Mouse (Mus musculus) heart, embryonic 10.5 days (tissue): ENCODE data around the gene Poldip3. TPM values are rescaled to one million over a fixed set of nuclear protein-coding genes. Genes with fewer than 3 reads are reported as not detected.

Experiments used
- DNase-seq: peaks from one replicate; pipeline ENCODE4 v3.0.0-alpha.2; 2017; ENCODE audit warnings: low spot score
- H3K27ac ChIP-seq: fragments of 300-500 bp; sonication (generic); 2 replicates; pipeline ENCODE4 v1.5.1; 2016; ENCODE audit warnings: mild to moderate bottlenecking
- H3K27me3 ChIP-seq: fragments of 300-500 bp; sonication (generic); 2 replicates; pipeline ENCODE4 v1.6.1; 2016; ENCODE audit warnings: mild to moderate bottlenecking; ENCODE audit not compliant: poor library complexity, insufficient read depth, severe bottlenecking
- H3K36me3 ChIP-seq: fragments of 300-500 bp; sonication (generic); 2 replicates; pipeline ENCODE4 v1.6.1; 2016; ENCODE audit warnings: mild to moderate bottlenecking, moderate library complexity
- H3K4me1 ChIP-seq: fragments of 300-500 bp; sonication (generic); 2 replicates; pipeline ENCODE4 v1.6.1; 2016; ENCODE audit warnings: mild to moderate bottlenecking
- H3K4me3 ChIP-seq: fragments of 300-500 bp; sonication (generic); 2 replicates; pipeline ENCODE4 v1.5.1; 2016; ENCODE audit warnings: mild to moderate bottlenecking, moderate library complexity
- H3K9me3 ChIP-seq: fragments of 300-500 bp; sonication (generic); 2 replicates; pipeline ENCODE4 v1.6.1; 2016; ENCODE audit warnings: mild to moderate bottlenecking, moderate library complexity
- WGBS: fragments of 180-500 bp; shearing (Covaris S2); methylation state at CpG from one replicate; pipeline ENCODE4 v1.1.7; 2016; 5-methylcytosine and 5-hydroxymethylcytosine counted together
- polyA plus RNA-seq: library from polyadenylated mRNA; unstranded; fragments of >200 nt; fragmentation: Nextera tagmentation; extraction: Ambion mirVana; gene quantifications from 2 replicates; pipeline ENCODE4 v1.2.1, GENCODE M21; 2016

Gene Poldip3
- polyA plus RNA-seq, 1 experiment from 2014 or later = 119 TPM

GRCm38 (mm10) chr15:83111290-83111689 lies 37.9 kb downstream of the Poldip3 start:
- H3K36me3 ChIP-seq = peaks cover 38% of the 10 kb centered on the region
- no peak overlapping the region for H3K4me3 ChIP-seq
- H3K27me3 ChIP-seq = no peaks in the 10 kb centered on the region
- H3K27ac ChIP-seq = no peak overlapping the region
- WGBS = 47% methylated on average over 6 of the region's 6 CpGs
- no peaks in the 10 kb centered on the region for H3K9me3 ChIP-seq
- DNase-seq = no peak
- peaks cover 18% of the 10 kb centered on the region; the same call in 1 of the 2 replicates for H3K4me1 ChIP-seq

GRCm38 (mm10) chr15:83107814-83108213 lies 41.4 kb downstream of the Poldip3 start:
- Histone ChIP-seq H3K9me3 (no peaks in the 10 kb centered on the region), H3K27me3 (no peaks in the 10 kb centered on the region), H3K36me3 (peaks cover 25% of the 10 kb centered on the region), H3K27ac (no peak overlapping the region), H3K4me1 (peaks cover 14% of the 10 kb centered on the region; the same call in 1 of the 2 replicates), H3K4me3 (no peak overlapping the region)
- DNase-seq = no peak
- 63% methylated on average over 6 of the region's 6 CpGs for WGBS

DNA sequence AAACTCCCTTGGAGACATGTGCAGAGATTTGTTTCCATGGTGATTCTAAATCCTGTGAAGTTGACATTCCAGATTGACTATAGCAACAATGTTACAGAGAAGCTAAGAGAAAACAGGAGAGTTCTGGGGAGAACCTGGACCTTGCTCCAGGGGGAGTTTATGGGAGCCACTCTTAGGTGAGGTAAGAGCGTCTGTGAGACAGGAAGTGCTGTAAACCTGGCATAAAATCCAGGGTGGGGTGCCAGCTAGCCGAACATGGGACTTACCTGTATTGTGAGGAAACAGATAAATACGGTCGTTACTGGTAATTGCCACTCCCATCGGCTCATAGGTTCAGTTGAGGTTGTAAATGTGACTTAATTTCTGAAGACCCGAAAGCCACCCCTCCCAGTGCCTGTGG lies 42.8 kb downstream of the Poldip3 start:
- Histone ChIP-seq H3K4me1 (peaks cover 18% of the 10 kb centered on the region), H3K9me3 (no peaks in the 10 kb centered on the region), H3K4me3 (no peak overlapping the region), H3K36me3 (peaks cover 25% of the 10 kb centered on the region), H3K27me3 (no peaks in the 10 kb centered on the region; the same call in 1 of the 2 replicates), H3K27ac (no peak overlapping the region)
- DNase-seq = no peak
- WGBS = 76% methylated on average over 6 of the region's 6 CpGs

- Histone ChIP-seq H3K27me3 (peaks cover 8% of the 10 kb centered on the region), H3K27ac (no peak overlapping the region), H3K36me3 (peaks cover 12% of the 10 kb centered on the region; the same call in 1 of the 2 replicates), H3K4me3 (no peak overlapping the region), H3K9me3 (no peaks in the 10 kb centered on the region), H3K4me1 (peaks cover 43% of the 10 kb centered on the region)
- DNase-seq = no peak
- 82% methylated on average over 1 of the region's 1 CpGs for WGBS
These were observed 46.1 kb downstream of the Poldip3 start for GRCm38 (mm10) chr15:83103111-83103510.

DNA sequence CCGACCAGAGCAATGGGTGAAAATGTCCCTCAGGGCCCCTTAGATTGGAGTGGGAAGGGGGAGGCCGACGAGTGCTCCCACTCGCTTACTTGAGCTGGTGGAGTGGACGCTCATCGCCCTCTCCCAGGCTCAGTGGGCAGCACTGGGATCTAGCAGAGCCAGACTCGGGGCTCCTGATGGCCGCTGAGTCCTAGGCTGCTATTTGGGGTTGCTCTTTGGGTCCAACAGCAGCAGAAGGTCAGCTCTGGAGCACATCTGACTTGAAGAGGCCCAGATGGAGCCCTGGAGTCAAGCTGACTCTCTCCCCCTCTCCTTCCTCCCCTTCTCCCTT lies 48.9 kb downstream of the Poldip3 start:
- Histone ChIP-seq H3K4me1 (peaks cover 48% of the 10 kb centered on the region), H3K27ac (peak overlapping the region; percentile 91), H3K9me3 (no peaks in the 10 kb centered on the region), H3K36me3 (peaks cover 2% of the 10 kb centered on the region; the same call in 1 of the 2 replicates), H3K27me3 (peaks cover 13% of the 10 kb centered on the region), H3K4me3 (peak overlapping the region; percentile 74)
- under 1% methylated on average over 8 of the region's 8 CpGs for WGBS
- DNase-seq = no peak

- Histone ChIP-seq H3K9me3 (no peaks in the 10 kb centered on the region), H3K36me3 (no peaks in the 10 kb centered on the region; the same call in 1 of the 2 replicates), H3K4me3 (peak overlapping the region; percentile 74), H3K27me3 (peaks cover 13% of the 10 kb centered on the region), H3K4me1 (peaks cover 48% of the 10 kb centered on the region), H3K27ac (peak overlapping the region; percentile 91)
- WGBS = 4% methylated on average over 31 of the region's 31 CpGs
- peak; percentile 98 for DNase-seq
These were observed 49.5 kb downstream of the Poldip3 start for GRCm38 (mm10) chr15:83099533-83100331.

DNA sequence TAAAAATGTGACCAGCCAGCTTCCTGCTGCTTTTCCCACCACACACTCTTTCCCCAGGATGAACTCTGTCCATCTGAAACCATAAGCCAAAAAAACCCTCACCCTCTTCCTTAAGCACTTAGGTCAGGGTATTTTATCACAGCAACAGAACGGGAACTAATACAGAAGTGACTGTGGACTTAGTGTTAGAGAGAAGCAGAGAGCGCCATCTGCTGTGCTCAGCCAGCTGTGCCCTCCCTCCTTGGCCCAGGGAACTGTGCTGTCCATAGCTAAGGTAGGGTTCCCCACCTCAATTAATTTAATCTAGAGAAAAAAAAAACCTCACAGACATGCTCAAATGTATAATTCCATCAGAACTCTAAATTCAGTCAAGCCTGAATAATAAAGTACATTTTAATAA lies 53.2 kb downstream of the Poldip3 start:
- peaks cover 33% of the 10 kb centered on the region for H3K4me1 ChIP-seq
- DNase-seq = no peak
- H3K9me3 ChIP-seq = no peaks in the 10 kb centered on the region
- no peak overlapping the region for H3K4me3 ChIP-seq
- H3K36me3 ChIP-seq = no peaks in the 10 kb centered on the region
- peaks cover 16% of the 10 kb centered on the region for H3K27me3 ChIP-seq
- WGBS = 50% methylated on average over 2 of the region's 2 CpGs
- no peak overlapping the region for H3K27ac ChIP-seq

DNA sequence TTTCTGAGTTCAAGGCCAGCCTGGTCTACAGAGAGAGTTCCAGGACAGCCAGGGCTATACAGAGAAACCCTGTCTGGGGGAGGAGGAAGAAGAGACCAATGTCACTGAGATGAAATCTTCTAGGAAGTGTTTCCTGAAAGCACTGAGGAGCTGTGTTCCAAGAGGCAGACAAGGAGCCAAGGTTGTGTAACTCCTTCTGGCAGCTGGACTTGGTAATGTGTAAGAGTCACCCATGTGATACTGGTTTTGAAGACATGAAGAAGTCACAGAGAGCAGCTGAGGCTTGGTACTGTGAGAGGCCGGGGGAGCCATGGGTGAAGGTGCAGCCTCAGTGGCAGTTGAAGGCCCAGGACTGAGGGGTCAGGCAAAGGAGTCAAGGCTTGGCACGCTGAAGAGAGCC lies 55.5 kb downstream of the Poldip3 start:
- no peaks in the 10 kb centered on the region for H3K9me3 ChIP-seq
- H3K4me3 ChIP-seq = no peak overlapping the region
- no peaks in the 10 kb centered on the region for H3K36me3 ChIP-seq
- 65% methylated on average over 2 of the region's 2 CpGs for WGBS
- H3K27ac ChIP-seq = no peak overlapping the region
- DNase-seq = no peak
- H3K27me3 ChIP-seq = peaks cover 31% of the 10 kb centered on the region
- H3K4me1 ChIP-seq = peaks cover 26% of the 10 kb centered on the region

- no peak for DNase-seq
- WGBS = 33% methylated on average over 3 of the region's 3 CpGs
- peaks cover 33% of the 10 kb centered on the region for H3K27me3 ChIP-seq
These were observed 58.3 kb downstream of the Poldip3 start for GRCm38 (mm10) chr15:83090874-83091273.

GRCm38 (mm10) chr15:83089429-83089605 lies 59.9 kb downstream of the Poldip3 start, which contains the start of gene Serhl:
Gene Serhl (plus strand): TSS chr15:83089506.
- H3K4me1 ChIP-seq = peaks cover 29% of the 10 kb centered on the region
- no peaks in the 10 kb centered on the region for H3K9me3 ChIP-seq
- no peak for DNase-seq
- peak within 1 kb of the TSS; percentile 44 for H3K4me3 ChIP-seq
- H3K27me3 ChIP-seq = peaks cover 33% of the 10 kb centered on the region
- no peaks in the 10 kb centered on the region for H3K36me3 ChIP-seq
- 14% methylated on average over 7 of the region's 7 CpGs for WGBS
- H3K27ac ChIP-seq = no peak within 1 kb of the TSS

More at GRCm38 (mm10) chr15:83090874-83091273, 58.3 kb downstream of the Poldip3 start:
- peaks cover 23% of the 10 kb centered on the region for H3K4me1 ChIP-seq
- H3K36me3 ChIP-seq = no peaks in the 10 kb centered on the region
- no peak overlapping the region for H3K27ac ChIP-seq
- H3K9me3 ChIP-seq = no peaks in the 10 kb centered on the region
- H3K4me3 ChIP-seq = no peak overlapping the region

DNA sequence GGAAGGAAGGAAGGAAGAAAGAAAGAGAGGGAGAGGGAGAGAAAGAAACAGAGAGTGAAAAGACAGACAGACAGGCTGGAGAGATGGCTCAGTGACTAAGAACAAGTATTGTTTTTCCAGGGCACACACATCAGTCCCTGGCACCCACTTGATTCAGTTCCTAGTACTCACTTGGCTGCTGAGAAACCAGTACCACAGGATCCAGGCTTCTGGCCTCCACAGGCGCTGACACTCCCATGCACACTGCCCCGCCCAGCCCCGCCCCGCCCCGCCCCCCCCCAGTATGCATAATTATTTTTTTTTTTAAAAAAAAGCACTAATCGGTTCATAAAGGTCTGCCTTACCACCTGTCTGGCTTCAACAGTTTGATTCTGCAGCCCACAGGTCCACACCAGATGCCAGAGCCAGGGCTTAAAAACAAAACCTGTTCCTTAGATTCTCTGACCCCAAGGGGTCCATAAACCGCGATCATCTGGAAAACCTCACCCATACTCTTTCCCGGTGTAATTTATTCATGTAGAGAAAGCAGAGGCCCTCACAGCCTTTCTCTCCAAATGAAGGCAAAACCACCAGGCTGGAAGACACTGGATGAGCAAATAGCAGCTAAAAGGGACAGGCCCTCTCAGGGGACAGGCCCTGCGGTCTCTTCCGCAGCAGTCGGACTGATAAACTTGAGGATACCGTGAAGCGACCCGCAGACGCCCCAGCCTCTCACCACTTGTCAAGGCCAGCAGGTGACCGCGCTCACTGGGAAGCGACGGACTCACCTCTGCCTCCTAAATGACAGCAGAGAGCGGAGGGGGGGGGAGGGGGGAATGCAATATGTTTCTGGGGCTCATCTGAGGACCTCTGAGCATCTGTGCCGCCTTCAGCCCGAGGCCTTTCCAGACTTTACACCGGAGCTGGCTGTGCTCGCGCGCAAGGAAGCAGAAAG lies 60.4 kb downstream of the Poldip3 start:
- no peak overlapping the region for H3K27ac ChIP-seq
- DNase-seq = no peak
- no peaks in the 10 kb centered on the region for H3K9me3 ChIP-seq
- H3K27me3 ChIP-seq = peaks cover 30% of the 10 kb centered on the region
- peaks cover 34% of the 10 kb centered on the region for H3K4me1 ChIP-seq
- WGBS = 6% methylated on average over 27 of the region's 27 CpGs
- H3K4me3 ChIP-seq = peak overlapping the region; percentile 44
- no peaks in the 10 kb centered on the region for H3K36me3 ChIP-seq

DNA sequence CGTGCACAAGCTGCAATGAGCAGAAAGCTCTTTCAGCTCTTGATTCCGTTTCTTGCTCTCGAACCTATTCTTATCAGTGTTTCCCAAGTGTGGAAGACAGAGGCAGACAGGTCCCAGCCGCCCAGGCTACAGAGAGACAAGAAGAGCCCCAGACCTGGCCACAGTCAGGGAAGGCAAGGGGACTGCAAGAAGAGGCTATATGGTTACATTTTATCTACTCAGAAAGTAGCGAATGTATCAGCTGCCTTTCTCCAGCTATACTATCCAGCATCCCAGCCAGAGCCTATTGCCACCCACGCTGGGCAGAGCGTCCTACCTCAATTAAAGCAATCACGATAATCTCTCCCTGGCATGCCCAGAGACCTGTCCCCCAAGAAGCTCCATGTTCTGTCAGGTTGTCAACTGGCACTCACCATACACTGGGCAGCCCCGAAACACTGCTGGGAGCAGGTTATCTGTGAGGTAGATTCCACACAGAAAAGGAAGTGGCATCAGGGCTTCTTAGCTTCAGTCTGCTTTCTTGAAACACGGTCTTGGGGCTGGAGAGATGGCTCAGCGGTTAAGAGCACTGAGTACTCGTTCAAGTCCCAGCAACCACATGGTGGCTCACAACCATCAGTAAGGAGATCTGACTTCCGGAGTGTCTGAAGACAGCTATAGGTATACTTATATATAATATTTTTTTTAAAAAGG lies 62.4 kb downstream of the Poldip3 start:
- Histone ChIP-seq H3K27me3 (peaks cover 30% of the 10 kb centered on the region), H3K4me1 (peaks cover 35% of the 10 kb centered on the region), H3K9me3 (no peaks in the 10 kb centered on the region), H3K4me3 (no peak overlapping the region), H3K27ac (no peak overlapping the region), H3K36me3 (no peaks in the 10 kb centered on the region)
- WGBS = 50% methylated on average over 13 of the region's 13 CpGs
- DNase-seq = no peak

GRCm38 (mm10) chr15:83085901-83086300 lies 63.3 kb downstream of the Poldip3 start:
- no peaks in the 10 kb centered on the region for H3K36me3 ChIP-seq
- 23% methylated on average over 7 of the region's 7 CpGs for WGBS
- H3K9me3 ChIP-seq = no peaks in the 10 kb centered on the region
- peaks cover 30% of the 10 kb centered on the region for H3K27me3 ChIP-seq
- H3K4me1 ChIP-seq = peaks cover 39% of the 10 kb centered on the region
- no peak overlapping the region for H3K27ac ChIP-seq
- no peak overlapping the region for H3K4me3 ChIP-seq
- DNase-seq = peak; percentile 84
